12 mouse cellular contexts compared by ENCODE assay signal in the genomic region with DNA sequence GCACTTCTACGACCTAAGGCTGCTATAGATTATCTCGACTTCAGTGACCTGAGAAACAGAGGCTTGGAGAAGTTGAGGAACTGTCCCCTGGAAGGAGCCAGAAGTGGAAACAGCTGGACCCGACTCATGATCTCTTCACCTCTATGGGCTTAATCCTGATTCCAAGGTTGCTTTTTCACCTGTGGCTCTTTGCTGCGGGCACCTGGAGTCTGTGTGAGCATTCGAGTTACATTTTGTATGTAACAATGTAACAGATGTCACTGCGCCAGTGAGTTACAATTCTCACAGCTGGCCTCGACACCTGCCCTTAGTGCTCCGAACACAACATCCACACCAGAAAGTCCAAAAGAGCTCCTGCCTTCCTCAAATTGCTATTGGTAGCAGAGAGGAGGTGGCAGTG. TPM values are rescaled to one million over a fixed set of nuclear protein-coding genes. Genes with fewer than 3 reads are reported as not detected.
DNase-seq lines count a peak whose midpoint lies in the region; ATAC-seq and TF ChIP-seq lines count a peak whose summit lies in the region.
"Had no signal": no experiment of that assay in that cellular context is flagged by ENCODE, and none has a peak within 500 bp of the region (broad histone marks: within the 10 kb centered on the region; RNA-seq: fewer than 3 reads in every experiment).

No protein-coding gene starts in this region.

- H3K27me3 ChIP-seq in forebrain, embryonic 16.5 days (replicated peaks; ENCODE audit: control insufficient read depth, insufficient read depth, low read length), result no peaks in the 10 kb centered on the region
- peaks cover 9% of the 10 kb centered on the region for H3K27me3 ChIP-seq in forebrain, embryonic 11.5 days (ENCODE audit: control insufficient read depth, insufficient read depth, low read length)
- peaks cover 22% of the 10 kb centered on the region for H3K27me3 ChIP-seq in hindbrain, embryonic 12.5 days
- H3K27me3 ChIP-seq in midbrain, embryonic 12.5 days, result peaks cover 23% of the 10 kb centered on the region

- 0 out of 2 replicates have a peak overlapping the region, but pooled peaks have one; percentile 18 for H3K27ac ChIP-seq in forebrain, embryonic 16.5 days (ENCODE audit: low read length)
- H3K27ac ChIP-seq in forebrain, embryonic 11.5 days (ENCODE audit: low read depth, low read length), result no peak overlapping the region
- H3K27ac ChIP-seq in left cerebral cortex, adult 2 months, result peak overlapping the region; percentile 92
- no peak overlapping the region; the same call in 1 of the 2 replicates for H3K27ac ChIP-seq in hindbrain, embryonic 12.5 days
- peak overlapping the region; percentile 93 for H3K27ac ChIP-seq in midbrain, embryonic 12.5 days (replicated peaks)
- H3K27ac ChIP-seq: liver, embryonic 14.5 days had no signal

- no peaks in the 10 kb centered on the region for H3K9me3 ChIP-seq in forebrain, embryonic 16.5 days (ENCODE audit: control insufficient read depth, low read length)
- no peaks in the 10 kb centered on the region for H3K9me3 ChIP-seq in forebrain, embryonic 11.5 days (ENCODE audit: control insufficient read depth, low read length)
- H3K9me3 ChIP-seq in hindbrain, embryonic 12.5 days (replicated peaks), result no peaks in the 10 kb centered on the region
- H3K9me3 ChIP-seq in midbrain, embryonic 12.5 days, result no peaks in the 10 kb centered on the region

- H3K36me3 ChIP-seq in forebrain, embryonic 16.5 days (ENCODE audit: control insufficient read depth, insufficient read depth), result no peaks in the 10 kb centered on the region
- no peaks in the 10 kb centered on the region for H3K36me3 ChIP-seq in forebrain, embryonic 11.5 days (ENCODE audit: control insufficient read depth, insufficient read depth, low read length)
- H3K36me3 ChIP-seq in hindbrain, embryonic 12.5 days, result no peaks in the 10 kb centered on the region
- no peaks in the 10 kb centered on the region for H3K36me3 ChIP-seq in midbrain, embryonic 12.5 days

- intact Hi-C loops in left cerebral cortex, adult 2 months (cut with DNase I), result no loop called here

- no peak overlapping the region for H3K4me2 ChIP-seq in forebrain, embryonic 16.5 days (ENCODE audit: low read length)
- H3K4me2 ChIP-seq in forebrain, embryonic 11.5 days (ENCODE audit: low read depth, low read length, severe bottlenecking), result no peak overlapping the region
- H3K4me2 ChIP-seq in hindbrain, embryonic 12.5 days (replicated peaks), result 0 out of 2 replicates have a peak overlapping the region, but pooled peaks have one; percentile 39
- no peak overlapping the region for H3K4me2 ChIP-seq in midbrain, embryonic 12.5 days (replicated peaks)

- WGBS in forebrain, embryonic 16.5 days, result 42% methylated on average over 8 of the region's 8 CpGs
- 44% methylated on average over 8 of the region's 8 CpGs for WGBS in forebrain, embryonic 11.5 days
- 43% methylated on average over 8 of the region's 8 CpGs for WGBS in hindbrain, embryonic 12.5 days
- WGBS in midbrain, embryonic 12.5 days, result 46% methylated on average over 8 of the region's 8 CpGs

- no peak overlapping the region for H3K9ac ChIP-seq in forebrain, embryonic 16.5 days (replicated peaks; ENCODE audit: low read depth, low read length)
- H3K9ac ChIP-seq in forebrain, embryonic 11.5 days (ENCODE audit: low read length), result no peak overlapping the region
- H3K9ac ChIP-seq in hindbrain, embryonic 12.5 days, result no peak overlapping the region
- H3K9ac ChIP-seq in midbrain, embryonic 12.5 days (replicated peaks), result peak overlapping the region; percentile 43; the same call in 1 of the 2 replicates
- H3K9ac ChIP-seq: liver, embryonic 14.5 days had no signal

- ATAC-seq in forebrain, embryonic 16.5 days, result no peak
- ATAC-seq in forebrain, embryonic 11.5 days (replicated peaks; ENCODE audit: low FRiP score), result no peak
- ATAC-seq in hindbrain, embryonic 12.5 days (ENCODE audit: low FRiP score), result no peak
- no peak for ATAC-seq in midbrain, embryonic 12.5 days (ENCODE audit: low FRiP score, low read depth)

- H3K4me3 ChIP-seq in forebrain, embryonic 16.5 days (replicated peaks; ENCODE audit: low read length), result no peak overlapping the region
- no peak overlapping the region for H3K4me3 ChIP-seq in forebrain, embryonic 11.5 days (ENCODE audit: low read depth, low read length)
- H3K4me3 ChIP-seq in left cerebral cortex, adult 2 months, result no peak overlapping the region
- no peak overlapping the region for H3K4me3 ChIP-seq in hindbrain, embryonic 12.5 days
- no peak overlapping the region for H3K4me3 ChIP-seq in midbrain, embryonic 12.5 days
- H3K4me3 ChIP-seq: erythroblast, embryonic 14.5 days had no signal

- peaks cover 35% of the 10 kb centered on the region for H3K4me1 ChIP-seq in forebrain, embryonic 16.5 days (replicated peaks; ENCODE audit: control insufficient read depth, insufficient read depth, low read length)
- H3K4me1 ChIP-seq in forebrain, embryonic 11.5 days (replicated peaks; ENCODE audit: control insufficient read depth, insufficient read depth, low read length), result peaks cover 21% of the 10 kb centered on the region
- H3K4me1 ChIP-seq in hindbrain, embryonic 12.5 days, result peaks cover 49% of the 10 kb centered on the region
- peaks cover 43% of the 10 kb centered on the region for H3K4me1 ChIP-seq in midbrain, embryonic 12.5 days

- TF ChIP-seq CTCF in left cerebral cortex, adult 2 months (IDR thresholded peaks at IDR 0.05), result no peak

- no peak for DNase-seq in forebrain, embryonic 11.5 days (ENCODE audit: low spot score)
- DNase-seq in left cerebral cortex, adult 2 months (ENCODE audit: extremely low spot score in 1 of 2, low spot score in 2 of 2), result no peak
- DNase-seq in left cerebral cortex, adult 18-20 months (ENCODE audit: low spot score in 2 of 2), result no peak
- DNase-seq in ovary, postnatal 36 days (ENCODE audit: low spot score), result no peak
- no peak for DNase-seq in cerebellum, adult 18-20 months
- DNase-seq: adrenal gland, postnatal 25 days; thymus, postnatal 36 days had no signal

RNA-seq across cellular contexts. Expression of gene Camk2n1, which starts 11.3 kb away (rescaled TPM):
- polyA plus RNA-seq in forebrain, embryonic 16.5 days (2015; fragmentation: Nextera tagmentation; extraction: Ambion mirVana), result 9.8 and 10.2 TPM in 2 replicates
- polyA plus RNA-seq in forebrain, embryonic 11.5 days (2014; fragmentation: Nextera tagmentation; extraction: Ambion mirVana), result 2.2 and 2.5 TPM in 2 replicates
- 1,000 to 10,000 TPM; 1,332 to 1,386 TPM for total RNA-seq in left cerebral cortex, adult 2 months (2021)
- 1,000 to 10,000 TPM; 1,197 to 1,322 TPM for total RNA-seq in left cerebral cortex, adult 18-20 months (2021)
- 7.9 TPM in 2 replicates for polyA plus RNA-seq in hindbrain, embryonic 12.5 days (2016; fragmentation: Nextera tagmentation; extraction: Ambion mirVana)
- polyA plus RNA-seq in midbrain, embryonic 12.5 days (2016; fragmentation: Nextera tagmentation; extraction: Ambion mirVana), result 9.0 and 9.8 TPM in 2 replicates

RNA-seq across cellular contexts. Expression of gene Mul1, which starts 31.0 kb away (rescaled TPM):
- 18.4 and 20.2 TPM in 2 replicates for polyA plus RNA-seq in forebrain, embryonic 16.5 days (2015; fragmentation: Nextera tagmentation; extraction: Ambion mirVana)
- polyA plus RNA-seq in forebrain, embryonic 11.5 days (2014; fragmentation: Nextera tagmentation; extraction: Ambion mirVana), result 18.6 and 21.1 TPM in 2 replicates
- 10 to 100 TPM; 63.0 to 65.1 TPM for total RNA-seq in left cerebral cortex, adult 2 months (2021)
- 10 to 100 TPM; 70.8 to 72.3 TPM for total RNA-seq in left cerebral cortex, adult 18-20 months (2021)
- 16.1 and 22.3 TPM in 2 replicates for polyA plus RNA-seq in hindbrain, embryonic 12.5 days (2016; fragmentation: Nextera tagmentation; extraction: Ambion mirVana)
- polyA plus RNA-seq in midbrain, embryonic 12.5 days (2016; fragmentation: Nextera tagmentation; extraction: Ambion mirVana), result 16.0 and 17.5 TPM in 2 replicates

Comparison
In these comparisons a context has a peak if more than half of its experiments do, and no peak if none do; other contexts are left out.
1. H3K27ac ChIP-seq: peak in forebrain, embryonic 16.5 days (single experiment), left cerebral cortex, adult 2 months (single experiment) and midbrain, embryonic 12.5 days (single experiment); none in forebrain, embryonic 11.5 days (single experiment) and hindbrain, embryonic 12.5 days (single experiment).